Mouse (Mus musculus): ENCODE data around the gene Plpp3. TPM values are rescaled to one million over a fixed set of nuclear protein-coding genes. Genes with fewer than 3 reads are reported as not detected.

Plpp3 gene
- polyA plus RNA-seq, 1 experiment from 2014 or later: 67.7 TPM

GRCm38 (mm10) chr4:105254365-105254764, 97.2 kb downstream of the Plpp3 start:
- H3K27me3 ChIP-seq (replicated peaks; ENCODE audit: control insufficient read depth, insufficient read depth, low read length): no peaks in the 10 kb centered on the region
- H3K9me3 ChIP-seq (ENCODE audit: control insufficient read depth, low read length): no peaks in the 10 kb centered on the region
- ATAC-seq: no peak
- WGBS: 88% methylated on average over 4 of the region's 4 CpGs
- no peak overlapping the region for H3K9ac ChIP-seq (replicated peaks; ENCODE audit: low read depth, low read length)
- H3K4me2 ChIP-seq (ENCODE audit: low read length): no peak overlapping the region
- H3K27ac ChIP-seq (ENCODE audit: low read length): no peak overlapping the region
- no peaks in the 10 kb centered on the region for H3K36me3 ChIP-seq (ENCODE audit: control insufficient read depth, insufficient read depth)
- H3K4me3 ChIP-seq (replicated peaks; ENCODE audit: low read length): no peak overlapping the region
- no peaks in the 10 kb centered on the region for H3K4me1 ChIP-seq (replicated peaks; ENCODE audit: control insufficient read depth, insufficient read depth, low read length)

GRCm38 (mm10) chr4:105255185-105255584, 98.0 kb downstream of the Plpp3 start:
- Histone ChIP-seq H3K27me3 (replicated peaks; ENCODE audit: control insufficient read depth, insufficient read depth, low read length) (no peaks in the 10 kb centered on the region), H3K4me2 (ENCODE audit: low read length) (no peak overlapping the region), H3K27ac (ENCODE audit: low read length) (no peak overlapping the region), H3K36me3 (ENCODE audit: control insufficient read depth, insufficient read depth) (no peaks in the 10 kb centered on the region), H3K9me3 (ENCODE audit: control insufficient read depth, low read length) (no peaks in the 10 kb centered on the region), H3K9ac (replicated peaks; ENCODE audit: low read depth, low read length) (no peak overlapping the region), H3K4me3 (replicated peaks; ENCODE audit: low read length) (no peak overlapping the region), H3K4me1 (replicated peaks; ENCODE audit: control insufficient read depth, insufficient read depth, low read length) (no peaks in the 10 kb centered on the region)
- no peak for ATAC-seq
- WGBS: 86% methylated on average over 3 of the region's 3 CpGs

GRCm38 (mm10) chr4:105257667-105258560, 100.8 kb downstream of the Plpp3 start:
- Histone ChIP-seq H3K9me3 (ENCODE audit: control insufficient read depth, low read length) (no peaks in the 10 kb centered on the region), H3K9ac (replicated peaks; ENCODE audit: low read depth, low read length) (no peak overlapping the region), H3K4me2 (ENCODE audit: low read length) (no peak overlapping the region), H3K4me3 (replicated peaks; ENCODE audit: low read length) (no peak overlapping the region), H3K27ac (ENCODE audit: low read length) (no peak overlapping the region), H3K36me3 (ENCODE audit: control insufficient read depth, insufficient read depth) (no peaks in the 10 kb centered on the region), H3K27me3 (replicated peaks; ENCODE audit: control insufficient read depth, insufficient read depth, low read length) (no peaks in the 10 kb centered on the region), H3K4me1 (replicated peaks; ENCODE audit: control insufficient read depth, insufficient read depth, low read length) (no peaks in the 10 kb centered on the region)
- ATAC-seq: no peak
- 87% methylated on average over 11 of the region's 11 CpGs for whole genome bisulfite sequencing

GRCm38 (mm10) chr4:105260385-105260784, 103.2 kb downstream of the Plpp3 start:
- H3K9ac ChIP-seq (replicated peaks; ENCODE audit: low read depth, low read length): no peak overlapping the region
- H3K27ac ChIP-seq (ENCODE audit: low read length): no peak overlapping the region
- H3K4me2 ChIP-seq (ENCODE audit: low read length): no peak overlapping the region
- no peaks in the 10 kb centered on the region for H3K4me1 ChIP-seq (replicated peaks; ENCODE audit: control insufficient read depth, insufficient read depth, low read length)
- H3K36me3 ChIP-seq (ENCODE audit: control insufficient read depth, insufficient read depth): no peaks in the 10 kb centered on the region
- ATAC-seq: no peak
- no peaks in the 10 kb centered on the region for H3K9me3 ChIP-seq (ENCODE audit: control insufficient read depth, low read length)
- 86% methylated on average over 2 of the region's 2 CpGs for WGBS
- no peak overlapping the region for H3K4me3 ChIP-seq (replicated peaks; ENCODE audit: low read length)
- H3K27me3 ChIP-seq (replicated peaks; ENCODE audit: control insufficient read depth, insufficient read depth, low read length): no peaks in the 10 kb centered on the region

- H3K9ac ChIP-seq (replicated peaks; ENCODE audit: low read depth, low read length): no peak overlapping the region
- 85% methylated on average over 9 of the region's 9 CpGs for WGBS
- no peaks in the 10 kb centered on the region for H3K4me1 ChIP-seq (replicated peaks; ENCODE audit: control insufficient read depth, insufficient read depth, low read length)
Measured at GRCm38 (mm10) chr4:105260893-105261769, 104.0 kb downstream of the Plpp3 start.

GRCm38 (mm10) chr4:105262358-105262757, 105.2 kb downstream of the Plpp3 start:
- no peak for ATAC-seq
- Histone ChIP-seq H3K27ac (ENCODE audit: low read length) (no peak overlapping the region), H3K4me1 (replicated peaks; ENCODE audit: control insufficient read depth, insufficient read depth, low read length) (no peaks in the 10 kb centered on the region), H3K4me3 (replicated peaks; ENCODE audit: low read length) (no peak overlapping the region), H3K9ac (replicated peaks; ENCODE audit: low read depth, low read length) (no peak overlapping the region), H3K9me3 (ENCODE audit: control insufficient read depth, low read length) (no peaks in the 10 kb centered on the region), H3K36me3 (ENCODE audit: control insufficient read depth, insufficient read depth) (no peaks in the 10 kb centered on the region), H3K4me2 (ENCODE audit: low read length) (no peak overlapping the region), H3K27me3 (replicated peaks; ENCODE audit: control insufficient read depth, insufficient read depth, low read length) (no peaks in the 10 kb centered on the region)
- WGBS: 90% methylated on average over 12 of the region's 12 CpGs

More at GRCm38 (mm10) chr4:105260893-105261769, 104.0 kb downstream of the Plpp3 start:
- H3K27ac ChIP-seq (ENCODE audit: low read length): no peak overlapping the region
- no peaks in the 10 kb centered on the region for H3K9me3 ChIP-seq (ENCODE audit: control insufficient read depth, low read length)
- H3K36me3 ChIP-seq (ENCODE audit: control insufficient read depth, insufficient read depth): no peaks in the 10 kb centered on the region
- ATAC-seq: no peak
- H3K4me3 ChIP-seq (replicated peaks; ENCODE audit: low read length): no peak overlapping the region
- no peak overlapping the region for H3K4me2 ChIP-seq (ENCODE audit: low read length)
- H3K27me3 ChIP-seq (replicated peaks; ENCODE audit: control insufficient read depth, insufficient read depth, low read length): no peaks in the 10 kb centered on the region

- Histone ChIP-seq H3K27me3 (replicated peaks; ENCODE audit: control insufficient read depth, insufficient read depth, low read length) (no peaks in the 10 kb centered on the region), H3K4me2 (ENCODE audit: low read length) (no peak overlapping the region), H3K9ac (replicated peaks; ENCODE audit: low read depth, low read length) (no peak overlapping the region), H3K36me3 (ENCODE audit: control insufficient read depth, insufficient read depth) (no peaks in the 10 kb centered on the region), H3K27ac (ENCODE audit: low read length) (no peak overlapping the region), H3K4me3 (replicated peaks; ENCODE audit: low read length) (no peak overlapping the region), H3K9me3 (ENCODE audit: control insufficient read depth, low read length) (no peaks in the 10 kb centered on the region), H3K4me1 (replicated peaks; ENCODE audit: control insufficient read depth, insufficient read depth, low read length) (no peaks in the 10 kb centered on the region)
- no peak for ATAC-seq
- WGBS: 92% methylated on average over 8 of the region's 8 CpGs
Measured at GRCm38 (mm10) chr4:105263600-105263999, 106.5 kb downstream of the Plpp3 start.

GRCm38 (mm10) chr4:105265041-105265440, 107.9 kb downstream of the Plpp3 start:
- no peak overlapping the region for H3K9ac ChIP-seq (replicated peaks; ENCODE audit: low read depth, low read length)
- no peak overlapping the region for H3K4me2 ChIP-seq (ENCODE audit: low read length)
- no peak for ATAC-seq
- no peak overlapping the region for H3K27ac ChIP-seq (ENCODE audit: low read length)
- H3K27me3 ChIP-seq (replicated peaks; ENCODE audit: control insufficient read depth, insufficient read depth, low read length): no peaks in the 10 kb centered on the region
- no peaks in the 10 kb centered on the region for H3K9me3 ChIP-seq (ENCODE audit: control insufficient read depth, low read length)
- no peak overlapping the region for H3K4me3 ChIP-seq (replicated peaks; ENCODE audit: low read length)
- WGBS: 85% methylated on average over 8 of the region's 8 CpGs
- no peaks in the 10 kb centered on the region for H3K36me3 ChIP-seq (ENCODE audit: control insufficient read depth, insufficient read depth)
- no peaks in the 10 kb centered on the region for H3K4me1 ChIP-seq (replicated peaks; ENCODE audit: control insufficient read depth, insufficient read depth, low read length)

- Histone ChIP-seq H3K27me3 (replicated peaks; ENCODE audit: control insufficient read depth, insufficient read depth, low read length) (no peaks in the 10 kb centered on the region), H3K9me3 (ENCODE audit: control insufficient read depth, low read length) (no peaks in the 10 kb centered on the region), H3K4me3 (replicated peaks; ENCODE audit: low read length) (no peak overlapping the region), H3K4me1 (replicated peaks; ENCODE audit: control insufficient read depth, insufficient read depth, low read length) (no peaks in the 10 kb centered on the region), H3K4me2 (ENCODE audit: low read length) (no peak overlapping the region), H3K27ac (ENCODE audit: low read length) (no peak overlapping the region), H3K9ac (replicated peaks; ENCODE audit: low read depth, low read length) (no peak overlapping the region), H3K36me3 (ENCODE audit: control insufficient read depth, insufficient read depth) (no peaks in the 10 kb centered on the region)
- no peak for ATAC-seq
- WGBS: 81% methylated on average over 4 of the region's 4 CpGs
Measured at GRCm38 (mm10) chr4:105265678-105266077, 108.5 kb downstream of the Plpp3 start.
